Mouse (Mus musculus): ENCODE measurements around the gene Olfr393. TPM values are rescaled to one million over a fixed set of nuclear protein-coding genes. Genes with fewer than 3 reads are reported as not detected.

Olfr393 gene
- not detected in 2 replicates for total RNA-seq (2012; rRNA removed)
- total RNA-seq (2014; rRNA removed) = not detected in 2 replicates
- polyA plus RNA-seq (2012; ENCODE audit: insufficient read length, low read depth) = not detected in 2 replicates

- no peak within 1 kb of the TSS for H3K4me3 ChIP-seq (replicated peaks in 1 of 3; ENCODE audit: low read depth in 2 of 3, low read length in 2 of 3, poor library complexity in 1 of 3)
- no peaks in the 10 kb centered on the region for H3K79me2 ChIP-seq (replicated peaks; ENCODE audit: control insufficient read depth, extremely low read depth, insufficient read depth, poor library complexity, severe bottlenecking)
- in situ Hi-C loops (cut with MboI; ENCODE audit: low pct_ligation_motif_present, low pct_unique_long_range_greater_than_20kb, low sequenced_read_pairs) (no loop called here), dilution Hi-C loops (cut with MboI; ENCODE audit: extremely low pct_ligation_motif_present, extremely low pct_unique_long_range_greater_than_20kb, low sequenced_read_pairs) (no loop called here)
- H3K27ac ChIP-seq (ENCODE audit: insufficient read depth, low read depth) = no peak within 1 kb of the TSS
- no peak for DNase-seq (ENCODE audit: extremely low read depth)
- no peak within 1 kb of the TSS for H3K4me2 ChIP-seq (ENCODE audit: insufficient read depth, low read depth, poor library complexity, severe bottlenecking)
- H3K4me1 ChIP-seq (ENCODE audit: control insufficient read depth in 1 of 2, insufficient read depth in 2 of 2) = no peaks in the 10 kb centered on the region
- no peaks in the 10 kb centered on the region for H3K36me3 ChIP-seq (replicated peaks in 1 of 2; ENCODE audit: control insufficient read depth in 1 of 2, insufficient read depth in 1 of 2, low read length in 1 of 2)
- H3K27me3 ChIP-seq (replicated peaks) = peaks cover 46% of the 10 kb centered on the region
- no peak for TF ChIP-seq CTCF (conservative IDR thresholded peaks at IDR 0.05 in 1 of 2, IDR thresholded peaks at IDR 0.05 in 1 of 2; ENCODE audit: low read depth in 2 of 2, low read length in 2 of 2)
- TF ChIP-seq JUN (IDR thresholded peaks at IDR 0.05; ENCODE audit: insufficient read depth, low read depth, low read length) = no peak
- TF ChIP-seq ETS1 (conservative IDR thresholded peaks at IDR 0.05; ENCODE audit: low read depth, low read length) = no peak
- no peak for TF ChIP-seq CHD1 (IDR thresholded peaks at IDR 0.05; ENCODE audit: low read depth, low read length)
- TF ChIP-seq NELFE (IDR thresholded peaks at IDR 0.05; ENCODE audit: low read depth, low read length) = no peak
- TF ChIP-seq SIN3A (IDR thresholded peaks at IDR 0.05; ENCODE audit: low read length) = no peak
- no peak for TF ChIP-seq RAD21 (IDR thresholded peaks at IDR 0.05; ENCODE audit: low read depth, low read length)
- no peak for TF ChIP-seq POLR2A (IDR thresholded peaks at IDR 0.05; ENCODE audit: low read depth, low read length)
- no peak for TF ChIP-seq BHLHE40 (IDR thresholded peaks at IDR 0.05; ENCODE audit: low read depth, low read length)
- TF ChIP-seq USF1 (IDR thresholded peaks at IDR 0.05; ENCODE audit: low read depth, low read length) = no peak
- TF ChIP-seq ELF1 (IDR thresholded peaks at IDR 0.05; ENCODE audit: low read depth, low read length) = no peak
- TF ChIP-seq KAT2A (IDR thresholded peaks at IDR 0.05; ENCODE audit: insufficient replicate concordance, low read length) = no peak
- no peak for TF ChIP-seq ZNF384 (IDR thresholded peaks at IDR 0.05; ENCODE audit: low read depth, low read length)
- no peaks in the 10 kb centered on the region for H3K9me3 ChIP-seq (replicated peaks; ENCODE audit: low read length)
- H3K9ac ChIP-seq (ENCODE audit: insufficient read depth, low read depth) = no peak within 1 kb of the TSS
Measured at GRCm38 (mm10) chr11:73851354-73851753, at the start of gene Olfr393. TSS of gene Olfr393 (minus strand) at chr11:73851454.

- in situ Hi-C loops (cut with MboI; ENCODE audit: low pct_ligation_motif_present, low pct_unique_long_range_greater_than_20kb, low sequenced_read_pairs) (no loop called here), dilution Hi-C loops (cut with MboI; ENCODE audit: extremely low pct_ligation_motif_present, extremely low pct_unique_long_range_greater_than_20kb, low sequenced_read_pairs) (no loop called here)
- no peaks in the 10 kb centered on the region for H3K79me2 ChIP-seq (replicated peaks; ENCODE audit: control insufficient read depth, extremely low read depth, insufficient read depth, poor library complexity, severe bottlenecking)
- no peak within 1 kb of the TSS for H3K4me3 ChIP-seq (replicated peaks in 1 of 3; ENCODE audit: low read depth in 2 of 3, low read length in 2 of 3, poor library complexity in 1 of 3)
- no peak within 1 kb of the TSS for H3K27ac ChIP-seq (ENCODE audit: insufficient read depth, low read depth)
- H3K9me3 ChIP-seq (replicated peaks; ENCODE audit: low read length) = no peaks in the 10 kb centered on the region
- H3K27me3 ChIP-seq (replicated peaks) = peaks cover 59% of the 10 kb centered on the region
- H3K4me1 ChIP-seq (ENCODE audit: control insufficient read depth in 1 of 2, insufficient read depth in 2 of 2) = no peaks in the 10 kb centered on the region
- TF ChIP-seq MEF2A (IDR thresholded peaks at IDR 0.05; ENCODE audit: borderline replicate concordance, low read depth, low read length) = no peak
- no peak for TF ChIP-seq CHD1 (IDR thresholded peaks at IDR 0.05; ENCODE audit: low read depth, low read length)
- TF ChIP-seq MYC (IDR thresholded peaks at IDR 0.05; ENCODE audit: low read depth, low read length) = no peak
- no peak for TF ChIP-seq IRF4 (IDR thresholded peaks at IDR 0.05; ENCODE audit: low read depth, low read length)
- no peak for TF ChIP-seq UBTF (IDR thresholded peaks at IDR 0.05; ENCODE audit: low read depth, low read length)
- no peak within 1 kb of the TSS for H3K9ac ChIP-seq (ENCODE audit: insufficient read depth, low read depth)
- H3K36me3 ChIP-seq (replicated peaks in 1 of 2; ENCODE audit: control insufficient read depth in 1 of 2, insufficient read depth in 1 of 2, low read length in 1 of 2) = no peaks in the 10 kb centered on the region
- H3K4me2 ChIP-seq (ENCODE audit: insufficient read depth, low read depth, poor library complexity, severe bottlenecking) = no peak within 1 kb of the TSS
- no peak for DNase-seq (ENCODE audit: extremely low read depth)
Measured at GRCm38 (mm10) chr11:73890671-73891070, 39.4 kb upstream of the Olfr393 start, which contains the start of gene Olfr394. TSS of gene Olfr394 (minus strand) at chr11:73890771.

Measured in CH12.LX (cell line).